Mouse (Mus musculus): ENCODE measurements around the gene Tubgcp6. TPM values are rescaled to one million over a fixed set of nuclear protein-coding genes. Genes with fewer than 3 reads are reported as not detected.

The Tubgcp6 gene
- polyA plus RNA-seq, 1 experiment from 2014 or later = 9.3 TPM

DNA sequence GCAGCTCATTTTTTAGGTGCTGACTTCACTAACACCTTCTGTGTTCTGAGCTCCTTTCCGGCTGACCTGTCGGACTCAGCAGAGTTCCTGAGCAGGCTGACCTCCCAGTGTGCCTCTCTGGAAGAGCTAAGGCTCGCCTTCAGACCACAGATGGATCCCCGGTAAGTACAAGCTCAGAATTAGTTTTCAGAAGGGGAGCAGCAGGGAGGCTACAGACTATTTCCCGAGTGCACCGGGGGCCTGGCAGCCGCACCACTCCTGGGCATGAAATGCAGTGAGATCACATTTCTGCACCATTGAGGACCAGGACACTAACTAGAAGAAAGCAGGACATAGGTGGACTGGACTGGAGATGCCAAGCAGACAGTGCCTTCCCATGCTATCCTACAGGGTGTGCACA, 24.3 kb downstream of the Tubgcp6 start:
- peaks cover 49% of the 10 kb centered on the region for H3K36me3 ChIP-seq (ENCODE audit: control insufficient read depth, insufficient read depth, low read length)
- ATAC-seq = no peak
- no peak overlapping the region for H3K4me2 ChIP-seq (ENCODE audit: low read depth, low read length)
- 92% methylated on average over 7 of the region's 7 CpGs for WGBS
- no peak overlapping the region for H3K9ac ChIP-seq (ENCODE audit: low read depth, low read length)
- H3K4me1 ChIP-seq (ENCODE audit: control insufficient read depth, insufficient read depth, low read length) = no peaks in the 10 kb centered on the region
- H3K27ac ChIP-seq (ENCODE audit: low read length) = no peak overlapping the region
- no peaks in the 10 kb centered on the region for H3K9me3 ChIP-seq (ENCODE audit: control insufficient read depth, low read length)
- no peak overlapping the region for H3K4me3 ChIP-seq (ENCODE audit: low read length)
- H3K27me3 ChIP-seq (replicated peaks; ENCODE audit: control insufficient read depth, insufficient read depth, low read length) = no peaks in the 10 kb centered on the region

GRCm38 (mm10) chr15:89097450-89097849, 25.5 kb downstream of the Tubgcp6 start:
- peaks cover 43% of the 10 kb centered on the region for H3K36me3 ChIP-seq (ENCODE audit: control insufficient read depth, insufficient read depth, low read length)
- H3K9ac ChIP-seq (ENCODE audit: low read depth, low read length) = no peak overlapping the region
- no peaks in the 10 kb centered on the region for H3K4me1 ChIP-seq (ENCODE audit: control insufficient read depth, insufficient read depth, low read length)
- no peaks in the 10 kb centered on the region for H3K27me3 ChIP-seq (replicated peaks; ENCODE audit: control insufficient read depth, insufficient read depth, low read length)
- H3K4me3 ChIP-seq (ENCODE audit: low read length) = no peak overlapping the region
- 91% methylated on average over 5 of the region's 5 CpGs for WGBS
- no peak for ATAC-seq
- H3K9me3 ChIP-seq (ENCODE audit: control insufficient read depth, low read length) = no peaks in the 10 kb centered on the region
- no peak overlapping the region for H3K4me2 ChIP-seq (ENCODE audit: low read depth, low read length)
- H3K27ac ChIP-seq (ENCODE audit: low read length) = no peak overlapping the region

- no peak overlapping the region for H3K4me2 ChIP-seq (ENCODE audit: low read depth, low read length)
- H3K27me3 ChIP-seq (replicated peaks; ENCODE audit: control insufficient read depth, insufficient read depth, low read length) = no peaks in the 10 kb centered on the region
- WGBS = 81% methylated on average over 5 of the region's 5 CpGs
- no peak overlapping the region for H3K27ac ChIP-seq (ENCODE audit: low read length)
- H3K9ac ChIP-seq (ENCODE audit: low read depth, low read length) = no peak overlapping the region
- no peaks in the 10 kb centered on the region for H3K9me3 ChIP-seq (ENCODE audit: control insufficient read depth, low read length)
- peaks cover 18% of the 10 kb centered on the region for H3K36me3 ChIP-seq (ENCODE audit: control insufficient read depth, insufficient read depth, low read length)
- H3K4me1 ChIP-seq (ENCODE audit: control insufficient read depth, insufficient read depth, low read length) = peaks cover 20% of the 10 kb centered on the region
- H3K4me3 ChIP-seq (ENCODE audit: low read length) = no peak overlapping the region
- ATAC-seq = no peak
Observed at GRCm38 (mm10) chr15:89092181-89092580, 30.7 kb downstream of the Tubgcp6 start.

- ATAC-seq = no peak
- Histone ChIP-seq H3K27me3 (replicated peaks; ENCODE audit: control insufficient read depth, insufficient read depth, low read length) (no peaks in the 10 kb centered on the region), H3K36me3 (ENCODE audit: control insufficient read depth, insufficient read depth, low read length) (peaks cover 20% of the 10 kb centered on the region), H3K9ac (ENCODE audit: low read depth, low read length) (no peak overlapping the region), H3K4me1 (ENCODE audit: control insufficient read depth, insufficient read depth, low read length) (peaks cover 20% of the 10 kb centered on the region), H3K4me2 (ENCODE audit: low read depth, low read length) (no peak overlapping the region), H3K27ac (ENCODE audit: low read length) (no peak overlapping the region), H3K9me3 (ENCODE audit: control insufficient read depth, low read length) (no peaks in the 10 kb centered on the region), H3K4me3 (ENCODE audit: low read length) (no peak overlapping the region)
- WGBS = 78% methylated on average over 4 of the region's 4 CpGs
Observed at GRCm38 (mm10) chr15:89090662-89091061, 32.2 kb downstream of the Tubgcp6 start.

GRCm38 (mm10) chr15:89089248-89090051, 33.5 kb downstream of the Tubgcp6 start:
- Histone ChIP-seq H3K4me1 (ENCODE audit: control insufficient read depth, insufficient read depth, low read length) (peaks cover 20% of the 10 kb centered on the region), H3K9me3 (ENCODE audit: control insufficient read depth, low read length) (no peaks in the 10 kb centered on the region), H3K4me2 (ENCODE audit: low read depth, low read length) (peak overlapping the region; percentile 67), H3K9ac (ENCODE audit: low read depth, low read length) (peak overlapping the region; percentile 94), H3K27me3 (replicated peaks; ENCODE audit: control insufficient read depth, insufficient read depth, low read length) (no peaks in the 10 kb centered on the region), H3K27ac (ENCODE audit: low read length) (peak overlapping the region; percentile 87), H3K4me3 (ENCODE audit: low read length) (peak overlapping the region; percentile 97), H3K36me3 (ENCODE audit: control insufficient read depth, insufficient read depth, low read length) (peaks cover 19% of the 10 kb centered on the region)
- WGBS = 2% methylated on average over 68 of the region's 68 CpGs
- ATAC-seq = peak; percentile 71

- Histone ChIP-seq H3K27ac (ENCODE audit: low read length) (peak within 1 kb of the TSS; percentile 87), H3K27me3 (replicated peaks; ENCODE audit: control insufficient read depth, insufficient read depth, low read length) (no peaks in the 10 kb centered on the region), H3K9ac (ENCODE audit: low read depth, low read length) (peak within 1 kb of the TSS; percentile 94), H3K4me3 (ENCODE audit: low read length) (peak within 1 kb of the TSS; percentile 97), H3K4me2 (ENCODE audit: low read depth, low read length) (peak within 1 kb of the TSS; percentile 67), H3K4me1 (ENCODE audit: control insufficient read depth, insufficient read depth, low read length) (peaks cover 20% of the 10 kb centered on the region), H3K9me3 (ENCODE audit: control insufficient read depth, low read length) (no peaks in the 10 kb centered on the region), H3K36me3 (ENCODE audit: control insufficient read depth, insufficient read depth, low read length) (peaks cover 21% of the 10 kb centered on the region)
- peak; percentile 96 for ATAC-seq
- WGBS = 1% methylated on average over 38 of the region's 38 CpGs
Observed at GRCm38 (mm10) chr15:89088607-89089247, 34.2 kb downstream of the Tubgcp6 start, which contains the start of gene Selenoo. Gene Selenoo (plus strand): TSS chr15:89089084.

DNA sequence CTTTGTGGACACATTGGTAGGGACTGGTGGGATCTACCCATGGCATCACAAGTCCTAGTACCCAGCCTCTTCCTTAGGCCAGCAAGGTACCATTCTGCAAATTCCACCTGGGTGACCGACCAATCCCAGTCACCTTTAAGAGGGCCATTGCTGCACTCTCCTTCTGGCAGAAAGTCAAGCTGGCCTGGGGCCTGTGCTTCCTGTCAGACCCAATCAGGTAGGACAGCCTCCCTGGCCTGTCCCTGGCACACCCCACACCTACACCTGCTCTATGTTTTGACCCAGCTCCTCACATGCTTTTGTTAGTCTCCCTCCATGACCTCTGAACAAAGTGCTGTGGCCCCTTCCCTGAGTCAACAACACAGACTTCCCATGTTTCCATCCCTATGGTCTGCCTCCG, 38.1 kb downstream of the Tubgcp6 start:
- Histone ChIP-seq H3K9me3 (ENCODE audit: control insufficient read depth, low read length) (no peaks in the 10 kb centered on the region), H3K4me1 (ENCODE audit: control insufficient read depth, insufficient read depth, low read length) (peaks cover 10% of the 10 kb centered on the region), H3K27me3 (replicated peaks; ENCODE audit: control insufficient read depth, insufficient read depth, low read length) (no peaks in the 10 kb centered on the region), H3K4me3 (ENCODE audit: low read length) (no peak overlapping the region), H3K9ac (ENCODE audit: low read depth, low read length) (no peak overlapping the region), H3K4me2 (ENCODE audit: low read depth, low read length) (no peak overlapping the region), H3K36me3 (ENCODE audit: control insufficient read depth, insufficient read depth, low read length) (peaks cover 32% of the 10 kb centered on the region), H3K27ac (ENCODE audit: low read length) (no peak overlapping the region)
- no peak for ATAC-seq
- WGBS = 89% methylated on average over 2 of the region's 2 CpGs

GRCm38 (mm10) chr15:89083906-89084305, 39.0 kb downstream of the Tubgcp6 start:
- H3K4me3 ChIP-seq (ENCODE audit: low read length) = no peak overlapping the region
- no peaks in the 10 kb centered on the region for H3K27me3 ChIP-seq (replicated peaks; ENCODE audit: control insufficient read depth, insufficient read depth, low read length)
- H3K9me3 ChIP-seq (ENCODE audit: control insufficient read depth, low read length) = no peaks in the 10 kb centered on the region
- 100% methylated on average over 1 of the region's 1 CpGs for WGBS
- H3K4me2 ChIP-seq (ENCODE audit: low read depth, low read length) = no peak overlapping the region
- H3K27ac ChIP-seq (ENCODE audit: low read length) = peak overlapping the region; percentile 28
- no peak for ATAC-seq
- 0 out of 2 replicates have a peak, but pooled peaks cover 8% of the 10 kb centered on the region for H3K4me1 ChIP-seq (ENCODE audit: control insufficient read depth, insufficient read depth, low read length)
- H3K9ac ChIP-seq (ENCODE audit: low read depth, low read length) = 0 out of 2 replicates have a peak overlapping the region, but pooled peaks have one; percentile 24
- peaks cover 32% of the 10 kb centered on the region for H3K36me3 ChIP-seq (ENCODE audit: control insufficient read depth, insufficient read depth, low read length)

DNA sequence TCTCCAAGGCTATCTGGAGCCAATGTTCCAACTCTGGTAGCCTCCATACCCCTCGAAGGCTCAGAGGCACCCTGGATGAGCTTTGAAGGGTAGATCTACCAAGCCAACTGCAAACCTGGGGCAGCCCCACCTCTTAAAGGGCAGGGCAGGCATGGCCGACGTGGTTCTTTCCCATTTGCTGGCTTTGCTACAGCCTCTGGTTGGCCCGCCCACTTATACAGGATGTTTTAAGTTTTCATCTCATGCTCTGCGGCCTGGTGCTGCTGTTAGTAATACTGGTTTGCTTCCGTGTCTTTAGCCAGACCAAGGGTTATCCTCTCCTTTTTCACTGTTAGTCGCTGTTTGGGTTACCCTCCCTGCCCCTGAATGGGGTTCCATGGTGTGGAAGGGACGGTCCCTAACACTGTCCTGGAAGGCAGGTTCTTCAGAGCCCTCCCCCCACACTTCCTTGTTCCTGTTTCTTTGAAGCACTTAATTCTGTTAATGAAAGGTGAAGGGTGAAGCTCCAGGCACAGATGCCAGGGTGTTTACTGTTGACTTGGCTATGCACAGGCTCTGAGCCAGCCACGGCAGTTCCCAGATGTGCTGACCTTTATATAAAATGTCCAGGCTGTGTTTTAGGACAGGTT, 44.6 kb downstream of the Tubgcp6 start:
- H3K36me3 ChIP-seq (ENCODE audit: control insufficient read depth, insufficient read depth, low read length) = peaks cover 8% of the 10 kb centered on the region; the same call in 1 of the 2 replicates
- no peaks in the 10 kb centered on the region for H3K9me3 ChIP-seq (ENCODE audit: control insufficient read depth, low read length)
- peaks cover 32% of the 10 kb centered on the region for H3K4me1 ChIP-seq (ENCODE audit: control insufficient read depth, insufficient read depth, low read length)
- 46% methylated on average over 9 of the region's 9 CpGs for WGBS
- no peaks in the 10 kb centered on the region for H3K27me3 ChIP-seq (replicated peaks; ENCODE audit: control insufficient read depth, insufficient read depth, low read length)
- peak overlapping the region; percentile 42 for H3K27ac ChIP-seq (ENCODE audit: low read length)
- 0 out of 2 replicates have a peak, but pooled peaks have one; percentile 21 for ATAC-seq
- H3K4me2 ChIP-seq (ENCODE audit: low read depth, low read length) = peak overlapping the region; percentile 76
- H3K4me3 ChIP-seq (ENCODE audit: low read length) = peak overlapping the region; percentile 23
- H3K9ac ChIP-seq (ENCODE audit: low read depth, low read length) = peak overlapping the region; percentile 94; the same call in 1 of the 2 replicates

Measured in intestine, embryonic 16.5 days (tissue).